Mouse (Mus musculus) kidney, postnatal 14 days (tissue): ENCODE measurements around the gene Prss30.

Experiments
- DNase-seq: peaks from one replicate; pipeline ENCODE4 v3.0.0; 2022; ENCODE audit warnings: mixed read lengths

Prss30 gene

DNA sequence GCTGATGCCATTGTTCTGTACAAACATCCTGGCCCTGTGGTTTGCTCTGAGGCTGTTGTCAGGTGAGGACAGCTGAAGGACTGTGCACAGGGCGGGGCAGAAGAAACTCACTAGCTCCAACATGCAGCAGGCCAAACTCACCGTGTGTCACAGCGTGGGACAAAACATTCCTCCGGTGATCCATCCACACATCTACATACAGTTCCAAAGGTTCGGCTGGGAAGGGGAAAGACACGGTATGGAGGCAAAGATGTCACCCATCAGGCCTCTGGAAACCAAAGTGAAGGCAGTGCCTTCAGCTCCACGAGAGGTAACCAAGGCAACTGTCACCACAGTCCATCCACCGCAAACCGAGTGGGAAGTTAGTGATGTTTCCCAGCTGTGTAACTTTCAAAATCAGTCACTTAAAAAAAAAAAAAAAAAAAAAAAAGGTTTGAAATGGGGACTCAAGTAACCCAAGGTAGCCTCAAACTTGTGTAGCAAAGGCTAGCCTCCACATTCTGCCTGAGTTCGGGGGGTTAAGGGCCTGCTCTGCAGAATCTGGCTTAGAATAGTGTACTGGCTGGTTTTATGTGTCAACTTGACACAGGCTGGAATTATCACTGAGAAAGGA is at the start of gene Prss30:
TSS of gene Prss30 (minus strand) at position 270 of the 613 bp plus-strand sequence.
- no peak for DNase-seq

DNA sequence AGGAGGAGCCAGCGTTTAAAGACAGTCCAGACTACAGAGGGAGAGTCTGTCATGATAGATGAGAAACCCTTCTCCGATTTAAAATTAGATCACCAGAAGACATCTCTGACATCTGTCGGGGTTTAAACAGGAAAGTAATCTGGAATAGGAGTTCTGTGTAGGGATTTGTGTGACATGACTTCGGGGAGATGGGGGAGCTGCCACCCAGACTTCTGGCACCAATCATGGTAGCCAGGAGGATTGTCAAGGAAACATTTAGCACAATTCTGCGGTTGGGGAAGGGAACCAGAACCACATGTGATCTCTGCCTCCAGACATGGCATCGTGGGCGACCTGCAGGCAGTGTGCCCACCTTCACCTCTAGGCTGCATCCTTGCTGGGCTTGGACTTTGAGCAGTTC is 49.1 kb upstream of the Prss30 start:
- DNase-seq: no peak

DNA sequence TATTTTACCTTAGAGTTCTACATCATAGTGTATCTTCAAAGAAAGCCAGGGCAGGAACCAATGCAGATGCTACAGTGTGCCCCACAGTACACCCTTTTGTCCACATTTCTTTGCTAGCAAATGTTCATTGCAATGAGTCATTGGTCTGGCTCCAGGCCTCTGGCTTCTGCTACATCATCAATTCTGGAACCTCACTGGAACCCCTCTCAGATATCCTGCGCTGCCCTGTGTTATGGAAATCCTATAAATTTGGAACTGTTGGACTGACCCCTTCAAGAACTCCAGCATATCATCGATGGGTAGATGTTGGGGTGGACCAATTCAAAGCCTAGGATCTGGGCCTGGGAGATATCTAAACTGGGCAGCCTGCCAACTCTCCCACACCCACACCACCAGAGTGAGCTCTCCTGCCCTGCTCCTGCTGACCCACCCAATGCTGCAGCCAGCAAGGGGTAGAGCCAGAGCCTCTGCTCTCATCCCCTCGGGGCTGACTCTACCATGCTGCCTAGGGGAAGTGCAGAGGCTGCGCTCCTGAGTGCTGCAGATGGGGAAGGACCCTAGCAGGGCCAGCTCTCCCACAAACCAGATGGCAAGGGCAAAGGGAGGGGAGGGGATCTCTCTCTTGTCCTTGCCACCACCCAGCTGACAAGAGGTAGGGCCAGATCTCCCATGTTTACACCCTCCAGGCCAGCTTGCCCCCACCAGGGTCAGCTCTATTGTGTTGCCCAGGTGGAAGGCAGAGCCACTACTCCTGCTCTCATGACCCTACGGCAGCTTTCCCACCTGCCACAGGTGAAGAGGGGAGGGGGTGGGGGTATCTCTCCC is 41.2 kb upstream of the Prss30 start:
- no peak for DNase-seq

DNA sequence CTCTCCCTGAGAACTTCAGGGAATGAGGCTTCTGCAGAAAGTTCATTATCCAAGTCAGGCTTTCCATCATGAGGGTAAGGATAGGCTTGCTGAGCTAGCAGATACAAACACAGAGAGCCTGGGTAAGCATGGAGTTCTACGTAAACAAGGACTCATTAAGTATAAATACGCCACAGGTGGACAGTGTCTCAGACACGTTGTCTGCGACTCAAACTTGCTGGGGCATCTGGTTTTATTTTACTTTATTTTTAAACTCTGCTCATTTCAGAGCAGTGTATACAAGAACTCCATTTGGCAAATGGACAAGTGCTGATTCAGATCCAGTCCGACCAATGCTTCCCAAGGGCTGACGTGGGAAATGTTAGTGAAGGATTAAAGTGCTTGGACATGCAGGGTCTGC is 40.3 kb upstream of the Prss30 start:
- no peak for DNase-seq

DNA sequence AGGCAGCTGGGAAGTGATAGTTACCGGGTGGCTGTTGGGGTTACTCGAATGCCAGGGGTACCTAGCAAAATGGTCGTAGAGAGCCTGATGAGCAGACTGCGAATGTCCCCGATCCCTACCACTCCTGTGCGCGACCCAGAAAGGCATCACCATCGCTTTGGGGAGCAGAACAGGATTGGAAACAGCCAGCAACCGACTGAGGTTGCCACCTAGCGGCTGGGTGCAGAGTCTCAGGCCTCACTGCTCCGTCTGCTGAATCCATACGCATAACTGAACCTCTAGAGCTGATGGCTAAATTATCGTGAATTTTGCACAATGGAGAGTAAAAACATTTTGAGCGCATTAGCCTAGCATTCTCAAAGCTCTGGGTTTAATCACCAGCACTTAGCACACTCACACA is 35.4 kb upstream of the Prss30 start:
- DNase-seq: peak; percentile 27

DNA sequence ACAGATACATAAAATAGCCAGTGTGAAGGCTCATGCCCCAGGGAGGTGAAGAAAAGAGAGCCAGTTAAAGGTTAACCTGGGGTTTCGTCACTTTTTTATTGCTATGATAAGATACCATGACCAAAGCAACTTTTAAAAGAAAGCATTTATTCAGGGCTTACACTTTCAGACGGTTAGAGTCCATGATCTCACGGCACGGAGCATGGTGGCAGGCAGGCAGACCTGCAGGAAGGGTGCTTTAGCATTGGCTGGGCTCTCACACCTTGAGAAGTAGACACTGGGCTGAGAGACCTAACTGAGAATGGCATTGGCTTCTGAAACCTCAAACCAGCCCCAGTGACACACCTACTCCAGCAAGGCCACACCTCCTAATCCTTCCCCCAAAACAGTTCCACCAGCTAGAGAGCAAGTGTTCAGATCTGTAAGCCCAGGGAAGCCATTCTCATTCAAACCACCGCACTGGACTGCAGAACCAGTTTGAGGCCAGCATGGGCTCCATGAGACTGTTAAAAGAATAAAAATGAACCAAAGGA is 34.1 kb upstream of the Prss30 start:
- no peak for DNase-seq

DNA sequence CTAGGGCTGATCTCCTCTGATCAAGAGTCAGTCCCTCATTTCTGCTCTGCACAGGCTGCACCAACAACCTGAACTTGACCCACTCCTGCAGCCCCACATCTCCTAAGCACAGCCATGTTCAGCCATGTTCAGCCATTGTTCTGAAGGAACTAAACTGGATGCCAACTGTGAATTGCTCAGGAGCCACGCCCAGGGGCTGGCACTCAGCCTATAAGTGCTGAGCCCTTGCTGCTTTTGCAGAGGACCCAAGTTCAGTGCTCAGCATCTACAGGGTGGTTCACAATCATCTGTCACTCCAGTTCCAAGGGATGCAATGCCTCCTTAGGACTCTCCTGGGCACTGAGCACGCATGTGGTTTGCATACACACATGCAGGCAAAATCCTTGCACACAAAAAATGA is 32.6 kb upstream of the Prss30 start:
- DNase-seq: no peak

DNA sequence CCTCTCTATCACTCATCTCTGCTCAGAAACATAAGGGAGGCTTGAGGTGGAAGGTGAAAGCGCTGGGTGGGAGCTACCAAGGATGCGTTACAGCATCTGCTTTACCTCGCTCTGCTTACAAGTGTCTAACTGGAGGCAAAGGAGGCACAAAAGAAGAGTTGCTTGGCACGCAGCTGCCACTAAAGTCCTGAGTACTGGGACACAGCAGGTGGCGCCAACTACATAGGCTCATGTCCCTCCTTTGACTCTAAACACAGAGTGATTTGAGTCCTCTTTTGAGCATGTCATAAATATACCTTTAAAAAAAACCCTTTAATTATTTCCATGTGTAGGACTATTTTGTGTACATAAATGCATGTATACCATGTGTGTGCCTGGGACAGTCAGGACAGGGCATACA is 29.3 kb upstream of the Prss30 start:
- DNase-seq: no peak

DNA sequence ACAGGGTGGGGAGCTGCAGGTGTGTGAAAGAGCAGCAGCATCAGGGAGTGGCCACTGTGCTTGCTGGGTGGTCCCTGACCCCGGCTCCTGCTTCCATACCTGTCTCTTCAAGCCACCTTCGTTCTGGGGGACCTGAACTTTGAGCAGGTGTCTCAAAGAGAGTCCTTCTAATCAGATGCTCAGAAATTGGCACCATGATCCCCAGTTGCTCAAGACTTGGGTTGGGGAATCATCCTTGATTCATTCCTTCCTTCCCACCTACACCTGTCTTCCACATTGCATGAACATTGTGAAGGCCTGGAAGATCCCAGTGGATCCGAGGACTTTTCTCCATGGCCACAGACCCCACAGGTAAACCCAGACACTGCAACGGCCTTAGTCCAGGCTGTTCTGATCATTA is 27.7 kb upstream of the Prss30 start:
- DNase-seq: no peak

DNA sequence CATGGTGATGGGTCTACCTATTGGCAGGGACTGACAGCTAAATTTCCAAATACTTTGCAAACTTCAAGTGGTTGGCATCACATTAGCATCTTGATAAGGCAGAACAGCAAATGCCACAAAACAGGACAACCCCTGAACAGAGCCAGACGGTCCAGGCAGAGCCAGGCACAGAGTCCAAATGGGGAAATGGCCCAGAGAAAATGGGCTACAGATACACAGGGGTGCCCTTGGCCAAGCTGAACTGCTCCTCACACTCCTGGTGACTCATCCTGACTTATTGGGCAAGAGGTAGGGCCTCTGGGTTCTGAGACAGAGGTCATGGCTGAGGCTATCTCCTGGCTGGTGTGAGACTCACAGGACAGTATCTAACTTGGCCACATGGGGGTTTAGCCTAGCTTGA is 27.0 kb upstream of the Prss30 start:
- no peak for DNase-seq

DNA sequence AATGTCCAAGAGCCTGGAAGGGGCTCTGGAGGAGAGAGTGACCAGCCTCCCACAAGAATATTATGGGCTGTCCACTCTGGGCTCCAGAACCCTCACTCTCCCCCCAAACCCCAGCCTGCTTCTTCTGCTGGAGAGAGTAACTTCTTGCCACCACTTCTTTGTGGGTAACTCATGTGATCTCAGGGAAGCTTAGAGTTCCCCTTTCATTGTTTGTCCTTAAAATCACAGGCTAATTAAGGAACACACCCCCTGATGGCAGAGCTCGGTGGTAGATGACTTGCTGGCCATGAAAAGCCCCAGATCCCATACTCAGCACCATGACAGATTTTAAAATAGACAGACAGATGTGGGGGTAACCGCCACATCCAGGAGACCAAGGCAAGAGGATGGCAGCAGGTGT is 26.6 kb upstream of the Prss30 start:
- DNase-seq: no peak

DNA sequence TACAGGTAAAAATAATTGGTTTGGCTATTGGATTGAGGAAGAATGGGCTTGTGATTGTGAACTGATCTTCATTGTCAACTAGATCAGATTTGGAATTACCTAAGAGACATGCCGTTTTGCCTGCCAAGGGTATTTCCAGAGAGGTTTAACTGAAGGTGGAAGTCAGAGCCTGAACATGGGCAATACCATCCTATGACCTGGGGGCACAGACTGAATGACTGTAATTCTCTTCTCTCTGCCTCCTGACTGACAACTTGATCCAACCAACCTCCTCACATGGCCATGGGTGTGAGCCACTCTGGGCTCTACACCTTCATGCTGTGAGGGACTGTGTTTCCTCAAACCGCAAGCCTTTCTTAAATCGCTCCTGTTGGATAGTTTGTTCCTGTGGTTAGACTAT is 24.7 kb upstream of the Prss30 start:
- no peak for DNase-seq

DNA sequence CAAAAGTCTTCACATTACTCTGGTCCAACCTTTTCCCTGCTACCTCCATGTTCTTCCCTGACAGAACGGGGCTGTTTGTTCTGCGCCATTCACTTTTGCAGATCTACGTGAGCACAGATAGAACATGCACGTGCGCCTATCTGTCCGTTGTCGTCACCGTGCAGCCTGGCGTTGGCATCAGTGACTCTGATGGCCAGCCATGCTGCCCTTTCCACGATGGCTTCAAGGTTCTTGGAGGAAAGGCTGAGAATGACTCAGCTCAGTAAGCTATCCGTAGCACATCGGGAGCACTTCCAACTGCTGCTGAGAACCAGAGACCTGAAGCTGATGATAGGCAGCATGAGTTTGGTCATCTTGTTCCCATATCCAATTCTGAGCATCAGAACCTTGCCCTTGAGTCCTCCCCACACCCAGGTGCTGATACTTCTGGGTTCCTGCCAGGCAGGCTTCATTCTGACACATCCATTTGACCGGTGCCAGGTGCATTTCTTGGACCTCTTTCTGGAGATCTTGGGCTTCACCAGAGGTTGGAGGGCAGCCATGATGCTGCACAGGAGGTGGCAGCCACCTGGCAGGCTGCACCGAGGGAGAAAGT is 23.8 kb upstream of the Prss30 start:
- no peak for DNase-seq

DNA sequence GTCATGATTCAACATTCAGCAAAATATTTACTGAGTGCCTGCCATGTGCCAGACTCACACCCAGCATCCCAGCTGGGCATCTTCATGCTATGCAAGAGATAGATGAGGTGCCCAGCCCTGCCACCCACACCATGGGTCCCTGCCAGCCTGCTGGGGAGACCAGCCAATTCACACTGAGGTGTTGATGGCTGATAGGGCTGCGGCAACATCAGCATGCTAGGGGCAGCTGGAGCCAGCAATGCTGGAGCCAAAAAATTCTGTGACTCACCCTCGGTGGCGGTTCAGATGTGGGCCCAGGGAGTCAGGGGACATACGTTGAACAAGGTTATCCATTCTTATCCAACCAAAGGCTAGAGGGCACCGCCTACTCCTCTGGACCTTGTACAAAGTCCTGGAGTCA is 20.0 kb upstream of the Prss30 start:
- DNase-seq: no peak

DNA sequence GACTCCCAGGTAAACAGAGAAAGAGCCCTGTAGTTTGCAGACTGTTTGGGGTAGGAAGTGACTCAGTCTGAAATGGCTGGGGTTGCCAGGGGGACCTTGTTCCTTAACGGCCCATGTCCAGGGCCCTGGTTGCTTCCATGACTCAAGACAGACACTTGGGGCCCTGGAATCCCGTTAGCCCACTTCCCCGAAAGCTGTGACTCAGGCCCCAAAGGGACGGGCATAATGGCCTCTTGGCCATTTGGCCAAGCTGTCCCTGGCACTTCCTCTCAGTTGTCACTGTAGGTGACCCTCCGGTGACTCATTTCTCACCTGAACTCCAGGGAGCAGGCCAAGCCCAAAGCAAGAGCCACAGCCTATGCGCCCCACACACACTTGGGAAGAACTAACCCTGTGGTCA is 18.0 kb upstream of the Prss30 start:
- DNase-seq: no peak

DNA sequence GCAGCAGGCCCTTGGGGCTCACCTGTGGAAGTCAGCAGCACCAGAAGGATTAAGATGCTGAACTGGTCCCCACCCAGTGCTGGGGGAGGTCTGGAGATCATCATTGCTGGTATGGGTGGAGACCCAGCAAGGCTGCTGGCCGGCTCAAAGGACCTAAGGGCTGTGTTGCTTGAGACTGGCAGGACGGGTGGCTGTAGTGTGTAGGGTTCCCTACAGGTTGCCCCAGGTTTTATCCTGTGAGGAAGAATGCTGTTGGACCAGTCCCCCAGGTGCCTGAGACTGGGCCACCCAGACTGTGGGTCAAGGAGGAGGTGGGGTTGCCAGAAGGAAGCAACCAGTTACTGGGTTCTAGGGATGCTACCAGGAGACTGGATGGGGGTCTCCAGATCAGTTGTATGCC is 17.5 kb upstream of the Prss30 start, which contains the start of gene Prss22:
TSS of gene Prss22 (minus strand) at position 200 of the 400 bp plus-strand sequence.
- no peak for DNase-seq

DNA sequence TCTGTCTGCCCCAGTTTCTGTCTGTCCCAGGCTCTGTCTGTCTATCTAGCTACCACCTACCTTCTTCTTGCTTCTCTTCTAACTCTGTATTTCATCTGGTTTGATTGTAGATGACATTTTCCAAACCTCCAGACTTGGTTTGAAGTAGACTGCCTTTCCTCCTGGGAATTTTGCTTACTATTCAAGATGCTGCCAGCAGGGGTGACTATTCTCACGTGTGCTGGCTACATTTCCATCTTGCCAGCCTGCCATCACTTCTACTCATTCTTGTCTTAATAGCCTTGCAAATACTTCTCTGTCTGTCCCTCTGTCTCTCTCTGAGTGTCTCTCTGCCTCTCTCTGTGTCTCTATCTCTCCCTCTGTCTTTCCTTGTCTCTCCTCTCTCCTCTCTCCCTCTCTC is 15.1 kb upstream of the Prss30 start:
- no peak for DNase-seq

DNA sequence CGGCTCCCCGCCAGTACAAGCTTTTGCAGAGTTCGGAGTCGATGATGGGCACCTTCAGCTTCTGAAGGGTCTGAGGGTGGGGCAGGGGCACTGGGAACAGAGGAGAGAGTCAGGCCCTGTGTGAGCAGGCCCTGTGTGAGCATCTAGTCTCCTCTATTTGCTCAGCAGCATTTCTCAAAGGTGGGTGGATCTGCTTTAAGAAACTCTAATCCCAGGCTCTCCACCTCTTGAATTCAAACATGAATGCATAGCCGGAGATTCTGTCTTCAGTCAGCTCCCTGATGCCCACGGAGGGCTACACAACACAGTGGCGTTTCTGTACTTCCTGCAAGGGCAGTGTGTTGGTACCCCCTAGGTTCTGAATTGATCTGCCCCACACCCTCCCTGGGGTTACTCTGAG is 14.3 kb upstream of the Prss30 start:
- no peak for DNase-seq

DNA sequence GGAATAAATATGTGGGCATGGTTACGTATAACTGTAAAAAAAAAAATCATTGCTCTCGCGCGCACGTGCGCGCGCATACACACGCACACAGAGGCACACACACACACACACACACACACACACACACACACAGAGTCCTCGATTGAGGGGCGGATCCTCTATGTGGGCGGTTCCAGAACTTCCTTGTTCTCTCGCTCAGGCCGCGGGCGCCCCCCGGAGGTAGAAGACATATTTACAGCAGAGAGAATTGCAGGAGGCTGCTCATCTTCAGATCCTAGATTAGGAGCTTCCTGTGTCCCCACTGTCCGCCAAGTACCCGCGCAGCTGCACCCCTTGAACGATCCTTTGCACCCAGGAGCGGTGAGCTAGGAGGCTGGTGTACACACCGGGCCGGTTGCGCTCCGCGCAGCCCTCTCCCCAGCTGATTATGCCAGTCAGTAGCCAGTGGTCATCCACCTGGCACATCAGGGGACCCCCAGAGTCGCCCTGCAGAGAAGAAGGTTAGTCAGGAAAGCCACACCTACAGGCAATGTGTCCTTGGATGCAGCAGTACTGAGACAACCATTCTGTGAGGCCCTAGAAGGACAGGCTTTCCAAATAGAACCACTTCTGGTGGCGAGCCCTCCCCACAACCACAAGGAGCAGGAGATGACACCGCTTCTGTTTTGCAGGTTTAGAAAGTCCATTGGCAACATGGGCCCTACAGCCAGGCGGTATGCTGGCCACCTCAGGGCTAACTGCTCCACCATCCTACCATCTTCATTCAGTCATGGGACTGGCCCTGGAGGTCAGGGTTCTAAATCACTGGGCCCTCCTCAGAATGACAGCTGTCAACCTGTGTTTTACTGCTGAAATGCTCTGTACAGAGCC is 13.4 kb upstream of the Prss30 start:
- DNase-seq: peak; percentile 94

DNA sequence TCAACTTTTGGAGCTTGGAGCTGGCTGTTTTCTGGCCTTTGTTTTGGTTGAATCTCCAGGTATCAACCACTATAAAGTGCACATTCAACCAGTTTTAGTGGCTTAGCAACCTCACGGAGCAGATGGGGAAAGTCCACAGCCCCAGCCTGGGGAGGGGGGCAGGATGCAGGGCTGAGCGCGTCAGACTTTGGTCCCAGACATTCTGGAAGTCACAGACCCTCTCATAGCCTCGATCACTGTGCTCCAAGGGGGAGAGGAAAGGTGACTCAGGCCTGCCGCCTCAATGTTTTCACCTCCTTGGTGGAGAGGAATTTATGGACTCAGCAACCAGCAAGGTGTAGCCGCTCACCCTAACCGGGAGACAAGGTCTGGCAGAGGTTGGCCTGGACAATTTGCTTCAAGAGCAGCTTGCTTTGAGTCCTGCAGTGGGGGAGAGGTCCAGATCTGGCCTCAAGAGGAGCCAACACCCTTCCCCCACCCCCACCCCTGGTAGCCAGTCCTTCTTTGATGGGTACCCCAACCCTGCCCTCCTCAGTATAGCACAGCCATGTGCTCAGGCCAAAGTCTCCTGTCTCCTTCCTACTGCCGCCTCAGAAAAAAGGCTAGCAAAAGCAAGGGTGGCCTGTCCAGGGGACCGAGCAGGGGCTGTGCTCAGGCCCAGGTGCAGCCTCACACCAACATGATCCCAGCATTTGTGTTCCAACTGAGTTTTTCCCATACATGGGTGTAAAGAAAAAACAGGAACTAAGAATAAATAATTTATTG is 12.6 kb upstream of the Prss30 start:
- DNase-seq: peak; percentile 80

DNA sequence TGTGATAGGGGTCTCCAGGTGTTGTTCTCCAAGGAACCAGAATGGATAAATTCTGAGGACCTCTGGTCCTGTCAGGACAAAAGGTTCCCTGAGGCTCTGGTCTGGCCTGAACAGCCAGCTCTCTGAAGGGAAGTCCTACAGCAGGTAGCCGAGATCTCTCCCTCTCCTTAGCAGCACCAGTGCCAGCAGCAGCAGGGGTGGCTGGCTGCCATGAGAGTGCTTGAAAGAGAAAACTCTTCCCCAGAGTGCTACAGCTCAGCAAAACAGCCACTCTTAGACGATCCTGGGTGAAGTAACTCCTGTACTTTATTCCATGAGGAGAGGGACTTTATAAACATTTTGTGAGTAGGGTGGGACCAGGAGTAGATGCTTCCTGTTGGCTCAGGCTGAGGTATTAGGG is 9.4 kb upstream of the Prss30 start:
- DNase-seq: no peak

DNA sequence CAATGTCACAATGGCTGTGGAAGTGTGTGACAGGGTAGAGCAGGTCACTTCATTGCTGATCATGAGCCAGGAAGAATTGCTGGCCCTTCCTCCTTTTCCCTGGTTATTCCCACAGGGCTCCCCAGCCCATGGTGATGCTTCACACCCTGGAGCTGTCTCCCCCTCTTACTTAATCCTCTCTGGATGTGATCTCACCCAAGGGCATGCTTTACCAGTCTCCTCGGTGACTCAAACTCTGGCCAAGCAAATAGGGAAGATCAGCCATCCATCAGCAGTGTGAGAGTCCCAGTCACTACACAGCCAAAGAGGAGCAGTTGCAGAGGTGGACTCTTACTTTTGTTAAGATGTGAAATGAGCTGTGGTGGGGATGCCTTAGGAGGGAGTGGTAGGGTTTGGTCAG is 4.6 kb upstream of the Prss30 start:
- DNase-seq: no peak
